Mouse (Mus musculus): Measurements from ENCODE around the gene Fkbpl. TPM values are rescaled to one million over a fixed set of nuclear protein-coding genes. Genes with fewer than 3 reads are reported as not detected.

The Fkbpl gene
- 4.6 and 7.2 TPM in 2 replicates for polyA plus RNA-seq (2012; rRNA removed)

- DNase-seq (ENCODE audit: low spot score): peak; percentile 67
Measured at GRCm38 (mm10) chr17:34644608-34645007, at the start of gene Fkbpl. Gene Fkbpl, plus strand, starts transcription at chr17:34644764.

- no peak for DNase-seq (ENCODE audit: low spot score)
Measured at GRCm38 (mm10) chr17:34596098-34596497, 48.5 kb upstream of the Fkbpl start.

DNA sequence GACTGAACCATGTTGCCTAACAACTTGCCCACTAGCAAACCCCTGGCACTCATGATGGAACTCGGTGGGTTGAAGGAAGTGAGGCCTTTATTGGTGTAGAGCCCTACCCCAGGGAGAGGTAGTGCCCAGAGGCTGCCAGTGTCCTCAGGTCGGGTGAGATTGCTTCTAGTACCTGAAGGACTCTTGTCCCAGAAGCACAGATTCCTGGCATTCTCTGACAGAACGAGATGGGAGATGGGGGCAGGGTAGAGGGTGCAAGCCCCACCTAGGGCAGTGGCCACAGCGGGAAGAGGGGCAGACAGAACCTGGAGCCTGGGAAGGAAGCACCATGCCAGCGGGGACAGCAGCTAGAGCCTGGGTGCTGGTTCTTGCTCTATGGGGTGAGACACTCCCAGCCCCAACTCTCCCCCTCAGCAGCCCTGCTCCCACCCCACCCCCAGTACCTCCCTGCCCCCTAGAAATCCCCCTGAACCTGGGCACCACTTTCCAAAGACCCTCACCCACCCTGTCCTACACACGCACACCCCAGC is 46.9 kb upstream of the Fkbpl start, which contains the start of gene Ager:
Gene Ager (plus strand): TSS at position 297 of the 530 bp plus-strand sequence.
- no peak for DNase-seq (ENCODE audit: low spot score)

GRCm38 (mm10) chr17:34599891-34600290 is 44.7 kb upstream of the Fkbpl start:
- DNase-seq (ENCODE audit: low spot score): no peak

DNA sequence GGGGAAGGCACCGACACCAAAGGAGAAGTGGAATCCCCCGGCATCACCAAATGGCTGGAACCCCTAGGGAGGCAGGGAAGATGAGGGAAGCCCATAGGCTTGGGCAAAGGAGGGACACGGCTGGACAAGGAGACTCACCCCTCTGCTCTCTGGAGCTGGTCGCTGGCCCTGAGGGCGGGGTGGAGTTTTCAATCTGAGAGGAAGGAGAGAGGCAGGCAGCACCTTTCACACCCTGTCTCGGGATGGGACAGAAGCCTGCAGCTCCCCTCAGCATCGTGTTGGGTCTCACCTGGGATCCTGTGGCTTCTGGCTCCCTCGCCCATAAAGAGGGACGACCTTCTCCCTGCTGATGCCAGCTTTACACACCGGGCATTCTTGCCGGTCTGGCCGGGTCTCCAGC is 42.8 kb upstream of the Fkbpl start:
- DNase-seq (ENCODE audit: low spot score): no peak

GRCm38 (mm10) chr17:34603375-34604060 is 41.0 kb upstream of the Fkbpl start, which contains the start of gene Rnf5:
Gene Rnf5, minus strand, starts transcription at chr17:34603690.
- DNase-seq (ENCODE audit: low spot score): peak; percentile 77

DNA sequence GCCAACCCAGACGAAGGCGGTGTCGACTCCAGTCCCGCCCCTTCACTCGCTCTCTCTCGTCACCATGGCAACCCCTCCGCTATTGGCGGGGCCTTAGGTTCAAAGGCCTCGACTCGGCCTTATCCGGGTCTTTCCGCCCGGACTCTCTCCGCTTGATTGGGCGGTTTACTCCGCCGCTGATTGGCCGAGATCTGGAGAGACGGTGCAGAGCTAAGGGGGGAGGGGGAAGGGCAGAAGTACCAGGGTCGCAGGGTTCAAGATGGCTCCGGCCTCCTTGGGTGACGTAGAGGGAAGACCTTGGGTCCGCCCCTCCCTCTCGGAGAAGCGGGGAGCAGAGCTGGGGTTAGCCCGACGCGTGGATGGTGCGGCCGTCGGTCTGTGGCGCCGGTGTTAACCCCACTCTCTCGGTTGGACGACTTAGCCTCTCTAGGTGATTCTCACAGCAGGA is 40.5 kb upstream of the Fkbpl start, which contains the start of gene Agpat1:
Gene Agpat1 (plus strand): TSS at position 202 of the 448 bp plus-strand sequence.
- DNase-seq (ENCODE audit: low spot score): peak; percentile 82

GRCm38 (mm10) chr17:34604511-34605237 is 39.9 kb upstream of the Fkbpl start:
- DNase-seq (ENCODE audit: low spot score): no peak

GRCm38 (mm10) chr17:34605609-34606008 is 39.0 kb upstream of the Fkbpl start:
- DNase-seq (ENCODE audit: low spot score): peak; percentile 94

- no peak for DNase-seq (ENCODE audit: low spot score)
Measured at GRCm38 (mm10) chr17:34606186-34607039, 38.2 kb upstream of the Fkbpl start.

GRCm38 (mm10) chr17:34607997-34608396 is 36.6 kb upstream of the Fkbpl start:
- no peak for DNase-seq (ENCODE audit: low spot score)

DNA sequence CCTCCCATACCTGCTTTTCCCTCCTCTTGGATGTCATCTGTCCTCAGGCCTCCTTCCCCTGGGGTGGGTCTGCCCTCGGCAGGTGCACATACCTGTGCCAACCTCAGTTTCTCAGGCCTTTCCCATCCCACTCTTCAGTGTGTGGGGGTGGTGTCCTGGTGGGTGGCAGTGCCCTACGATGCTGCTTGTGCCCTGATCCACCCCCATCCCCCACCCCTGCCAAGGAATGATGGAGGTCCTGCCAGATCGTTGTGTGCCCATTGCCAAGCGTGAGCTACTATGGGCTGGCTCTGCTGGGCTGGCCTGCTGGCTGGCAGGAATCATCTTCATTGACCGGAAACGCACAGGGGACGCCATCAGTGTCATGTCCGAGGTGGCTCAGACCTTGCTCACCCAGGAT is 33.5 kb upstream of the Fkbpl start:
- DNase-seq (ENCODE audit: low spot score): no peak

GRCm38 (mm10) chr17:34613054-34613645 is 31.4 kb upstream of the Fkbpl start:
- no peak for DNase-seq (ENCODE audit: low spot score)

GRCm38 (mm10) chr17:34613830-34614229 is 30.7 kb upstream of the Fkbpl start:
- no peak for DNase-seq (ENCODE audit: low spot score)

DNA sequence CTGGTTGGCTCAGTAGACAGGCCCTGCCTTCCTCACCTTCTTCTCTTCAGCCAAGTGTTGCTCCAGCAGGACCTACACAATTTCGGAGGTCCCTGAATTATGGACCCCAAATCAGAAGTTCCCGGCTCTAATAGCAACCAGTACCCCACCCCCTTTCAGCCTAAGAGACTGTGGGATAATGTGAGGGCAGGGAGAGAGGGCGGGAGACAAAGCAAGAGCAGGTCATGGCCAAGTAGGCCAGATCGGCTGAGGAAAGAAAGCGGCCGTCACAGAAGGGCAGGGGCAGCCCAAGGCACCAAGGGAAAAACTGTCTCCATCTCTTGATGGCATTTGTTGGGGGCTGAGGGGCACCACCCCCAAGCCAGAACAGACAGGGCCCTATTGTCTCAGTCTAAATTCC is 28.7 kb upstream of the Fkbpl start, which contains the start of gene Egfl8:
Gene Egfl8 (minus strand): TSS at position 101 of the 400 bp plus-strand sequence.
- DNase-seq (ENCODE audit: low spot score): no peak

DNA sequence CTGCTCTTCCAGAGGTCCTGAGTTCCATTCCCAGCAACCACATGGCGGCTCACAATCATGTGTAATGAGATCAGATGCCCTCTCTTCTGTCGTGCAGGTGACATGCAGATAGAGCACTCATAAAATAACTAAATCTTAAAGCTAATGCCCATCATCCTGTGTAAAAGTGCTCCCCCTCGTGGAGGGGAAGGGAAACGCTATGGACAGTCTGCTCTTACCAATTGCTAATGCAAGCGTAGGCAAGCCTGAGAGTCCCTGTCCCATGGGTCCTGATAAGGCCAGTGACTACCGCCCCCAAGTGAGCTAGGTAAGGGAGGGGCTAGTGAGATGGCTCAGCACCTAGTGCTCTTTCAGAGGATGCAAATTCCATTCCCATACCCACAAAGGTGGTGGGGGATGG is 25.6 kb upstream of the Fkbpl start:
- DNase-seq (ENCODE audit: low spot score): peak; percentile 38

DNA sequence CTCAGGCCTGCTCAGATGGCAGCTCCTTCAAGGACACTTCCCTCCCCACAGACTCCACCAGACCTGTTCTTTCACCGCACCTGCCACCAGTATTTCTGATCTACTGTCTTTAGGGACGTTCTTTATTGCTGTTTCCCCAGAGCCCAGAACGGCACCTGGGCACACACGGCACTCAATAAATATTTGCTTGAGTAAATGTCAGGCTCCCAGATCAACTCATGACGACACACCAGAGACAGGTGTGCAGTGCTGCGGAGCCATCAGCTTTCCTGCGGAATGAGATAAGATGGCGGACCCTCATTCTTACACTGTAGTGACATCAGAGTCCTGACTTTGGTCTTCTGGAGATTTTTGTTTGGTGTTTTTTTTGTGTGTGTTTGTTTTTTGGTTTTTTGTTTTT is 23.6 kb upstream of the Fkbpl start:
- DNase-seq (ENCODE audit: low spot score): no peak

DNA sequence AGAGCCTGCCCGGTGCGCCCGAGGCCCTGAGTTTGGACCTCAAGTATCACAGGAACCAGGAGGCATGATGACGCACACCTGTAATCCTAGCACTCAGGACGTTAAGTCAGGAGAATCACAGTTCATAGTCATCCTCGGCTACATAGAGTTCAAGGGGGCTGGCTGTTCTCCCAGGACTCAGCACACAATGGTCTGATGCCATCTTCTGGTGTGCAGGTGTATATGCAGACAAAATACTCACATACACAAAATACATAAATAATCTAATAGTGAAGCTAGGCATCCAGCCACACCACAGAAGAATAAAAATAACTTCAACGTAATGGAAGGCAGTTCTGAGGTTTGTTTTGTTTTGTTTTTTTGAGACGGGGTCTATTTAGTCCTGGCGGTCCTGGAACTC is 21.4 kb upstream of the Fkbpl start:
- DNase-seq (ENCODE audit: low spot score): no peak

DNA sequence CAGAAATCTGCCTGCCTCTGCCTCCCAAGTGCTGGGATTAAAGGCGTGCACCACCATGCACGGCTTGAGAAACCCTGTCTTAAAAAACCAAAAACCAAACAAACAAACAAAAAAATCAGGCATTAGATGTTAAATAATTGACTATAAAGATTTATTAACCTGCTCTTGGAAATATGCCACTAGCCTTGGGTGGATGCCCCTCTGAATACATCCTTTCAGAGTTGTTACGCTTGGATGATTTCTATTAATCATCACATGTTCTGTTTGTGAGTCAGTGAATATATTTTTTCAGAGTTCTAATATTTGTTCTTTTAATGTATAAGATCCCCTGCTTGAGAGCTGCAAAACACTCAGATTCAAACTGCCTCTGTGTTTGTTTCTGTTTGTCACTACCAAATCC is 19.6 kb upstream of the Fkbpl start:
- no peak for DNase-seq (ENCODE audit: low spot score)

- DNase-seq (ENCODE audit: low spot score): peak; percentile 22
Measured at GRCm38 (mm10) chr17:34626062-34626772, 18.3 kb upstream of the Fkbpl start.

DNA sequence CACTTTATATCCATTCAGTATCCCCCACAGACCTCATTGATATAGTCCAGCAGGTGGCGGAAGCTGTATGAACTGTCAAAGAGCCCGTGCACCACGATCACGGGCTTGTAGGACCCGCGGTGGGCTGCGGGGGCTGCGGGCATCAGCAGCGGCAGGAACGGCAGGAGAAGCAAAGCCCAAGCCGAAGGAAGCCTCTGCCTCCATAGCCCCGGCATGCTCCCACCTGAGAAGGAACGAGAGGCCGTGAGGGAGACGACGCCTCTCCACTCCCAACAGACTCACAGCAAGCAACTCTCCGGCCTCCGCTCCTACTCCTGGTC is 17.8 kb upstream of the Fkbpl start:
- DNase-seq (ENCODE audit: low spot score): no peak
